Mouse (Mus musculus) erythroblast, adult 5-6 weeks (primary cell): ENCODE results near the gene BC024063. TPM values are rescaled to one million over a fixed set of nuclear protein-coding genes. Genes with fewer than 3 reads are reported as not detected.
"Not testable (repeated sequence)": the region's sequence is repeated elsewhere in the genome, so short reads cannot be mapped to it uniquely, and the experiment has no call there.

Source experiments
- ATAC-seq: replicated peaks from 2 replicates; pipeline ENCODE4 v1.8.0; 2016; ENCODE audit warnings: moderate number of reproducible peaks, mild to moderate bottlenecking, moderate TSS enrichment, inconsistent platforms; ENCODE audit not compliant: poor library complexity, low FRiP score, severe bottlenecking
- total RNA-seq, 2 experiments: library from RNA; stranded (forward) in 1 of 2; stranded (reverse) in 1 of 2; fragments of 150-400 nt in 1 of 2; fragments of 200-764, 138-1000 nt in 1 of 2; gene quantifications; 2 replicates each; pipeline versions ENCODE4 v1.2.3 to v1.2.4; 2015 to 2017; ENCODE audit warnings: low replicate concordance in 2 of 2

Gene BC024063
- total RNA-seq (2015; ENCODE audit: low replicate concordance) (1.5 TPM in 1 of 2 replicates, not detected in the other), total RNA-seq (2017; ENCODE audit: low replicate concordance) (not detected in 2 replicates)

GRCm38 (mm10) chr10:82082728-82083621, at the start of gene BC024063:
BC024063 (plus strand) TSS chr10:82083353.
- ATAC-seq: not testable (repeated sequence)

GRCm38 (mm10) chr10:82042191-82042590, 41.0 kb upstream of the BC024063 start:
- no peak for ATAC-seq

GRCm38 (mm10) chr10:82046603-82047002, 36.5 kb upstream of the BC024063 start:
- ATAC-seq: no peak

GRCm38 (mm10) chr10:82047597-82048459, 35.3 kb upstream of the BC024063 start, which contains the start of gene Zfp873:
Zfp873 (plus strand) TSS chr10:82048123.
- no peak for ATAC-seq

- not testable (repeated sequence) for ATAC-seq
Measured at GRCm38 (mm10) chr10:82048460-82048804, 34.7 kb upstream of the BC024063 start.

- not testable (repeated sequence) for ATAC-seq
Measured at GRCm38 (mm10) chr10:82083622-82083971, 444 bp downstream of the BC024063 start.

GRCm38 (mm10) chr10:82117206-82117605, 34.1 kb downstream of the BC024063 start:
- ATAC-seq: no peak

GRCm38 (mm10) chr10:82127850-82128401, 44.8 kb downstream of the BC024063 start, which contains the start of gene AU041133:
AU041133 (plus strand) TSS chr10:82128013.
- ATAC-seq: peak; percentile 70

GRCm38 (mm10) chr10:82145282-82145681, 62.1 kb downstream of the BC024063 start:
- ATAC-seq: no peak

- no peak for ATAC-seq
Measured at GRCm38 (mm10) chr10:82147571-82147970, 64.4 kb downstream of the BC024063 start.

Other genes starting within 250 kb of the BC024063 start
- 1.5 TPM in 1 of 2 replicates, not detected in the other for gene Gm32687, start 219.4 kb upstream of the BC024063 start, total RNA-seq (2015; ENCODE audit: low replicate concordance)
- 1.7 TPM in 1 of 2 replicates, not detected in the other for gene Gm32687, start 219.4 kb upstream of the BC024063 start, total RNA-seq (2017; ENCODE audit: low replicate concordance)
- gene Zfp781, start 152.9 kb upstream of the BC024063 start, total RNA-seq (2015; ENCODE audit: low replicate concordance): not detected in 2 replicates
- gene Zfp781, start 152.9 kb upstream of the BC024063 start, total RNA-seq (2017; ENCODE audit: low replicate concordance): 0.34 TPM in 1 of 2 replicates, not detected in the other
- 2.7 and 3.1 TPM in 2 replicates for gene Zfp873, start 35.2 kb upstream of the BC024063 start, total RNA-seq (2015; ENCODE audit: low replicate concordance)
- gene Zfp873, start 35.2 kb upstream of the BC024063 start, total RNA-seq (2017; ENCODE audit: low replicate concordance): 0.85 and 1.3 TPM in 2 replicates
- gene AU041133, start 44.7 kb downstream of the BC024063 start, total RNA-seq (2015; ENCODE audit: low replicate concordance): 0.19 and 2.1 TPM in 2 replicates
- gene AU041133, start 44.7 kb downstream of the BC024063 start, total RNA-seq (2017; ENCODE audit: low replicate concordance): 2.1 and 2.2 TPM in 2 replicates
- gene Zfp938, start 157.9 kb downstream of the BC024063 start, total RNA-seq (2015; ENCODE audit: low replicate concordance): 0.19 and 1.9 TPM in 2 replicates
- 1.1 TPM in 1 of 2 replicates, not detected in the other for gene Zfp938, start 157.9 kb downstream of the BC024063 start, total RNA-seq (2017; ENCODE audit: low replicate concordance)
- gene 4932415D10Rik, start 233.2 kb downstream of the BC024063 start, total RNA-seq (2015; ENCODE audit: low replicate concordance): not detected in 2 replicates
- not detected in 2 replicates for gene 4932415D10Rik, start 233.2 kb downstream of the BC024063 start, total RNA-seq (2017; ENCODE audit: low replicate concordance)